Mouse (Mus musculus): Measurements from ENCODE around the gene Mapkapk3. TPM values are rescaled to one million over a fixed set of nuclear protein-coding genes. Genes with fewer than 3 reads are reported as not detected.

Mapkapk3 gene
- 5.3 and 5.9 TPM in 2 replicates for polyA plus RNA-seq (2016; fragmentation: Nextera tagmentation; extraction: Ambion mirVana)

DNA sequence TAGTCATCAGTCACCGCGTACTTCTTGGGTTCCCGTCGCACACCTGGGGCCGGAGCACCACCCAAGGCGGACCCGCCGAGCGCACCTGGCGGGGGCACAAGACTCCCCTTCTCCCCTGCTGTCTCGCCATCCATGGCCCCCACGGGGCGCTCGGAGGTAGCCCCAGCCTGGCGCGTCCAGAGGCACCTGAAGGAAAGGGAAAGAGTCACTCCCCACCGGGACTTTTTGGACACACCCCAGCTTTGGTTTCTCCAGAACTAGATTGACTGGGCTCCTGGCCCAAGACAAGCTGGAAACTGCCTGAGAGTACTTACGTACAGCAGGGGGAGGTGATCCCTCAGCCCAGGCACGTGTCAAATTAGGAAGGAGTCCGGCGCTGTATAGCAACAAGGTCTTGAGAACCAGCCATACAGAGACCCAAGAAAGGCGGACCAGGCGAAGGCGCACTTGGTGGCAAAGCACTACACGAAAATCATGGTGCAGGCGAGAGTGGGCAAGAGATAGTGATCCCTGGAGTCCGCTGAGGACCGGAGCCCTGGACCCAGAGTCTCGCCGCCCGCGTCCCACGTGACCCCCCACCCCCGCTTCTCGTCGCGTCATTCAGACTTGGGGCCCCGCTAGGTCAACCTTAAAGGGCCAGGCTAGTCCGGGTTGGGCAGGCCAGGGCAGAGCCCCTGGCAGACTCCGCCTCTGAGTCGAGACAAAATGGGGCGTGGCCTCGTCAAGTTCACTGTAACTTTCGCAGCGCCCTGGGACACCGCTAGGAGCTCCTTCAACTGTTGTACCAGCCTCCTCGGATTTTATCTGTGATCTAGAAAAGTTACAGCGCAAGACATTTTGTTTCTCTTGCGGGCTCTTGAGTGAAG is at the start of gene Mapkapk3:
Gene Mapkapk3, minus strand, starts transcription at position 667 of the 866 bp plus-strand sequence.
- Histone ChIP-seq H3K27me3 (ENCODE audit: low read depth, poor library complexity, severe bottlenecking) (peaks cover 28% of the 10 kb centered on the region), H3K9me3 (replicated peaks) (no peaks in the 10 kb centered on the region), H3K36me3 (no peaks in the 10 kb centered on the region), H3K4me1 (peaks cover 38% of the 10 kb centered on the region), H3K4me3 (peak within 1 kb of the TSS; percentile 57), H3K27ac (peak within 1 kb of the TSS; percentile 16; the same call in 1 of the 2 replicates)
- DNase-seq (ENCODE audit: low spot score), result peak; percentile 86
- 3% methylated on average over 49 of the region's 49 CpGs for WGBS

- peak within 1 kb of the TSS; percentile 72 for H3K4me3 ChIP-seq
- no peaks in the 10 kb centered on the region for H3K9me3 ChIP-seq (replicated peaks)
- H3K27me3 ChIP-seq (ENCODE audit: low read depth, poor library complexity, severe bottlenecking), result peaks cover 25% of the 10 kb centered on the region
- H3K27ac ChIP-seq, result peak within 1 kb of the TSS; percentile 84
- peak; percentile 88 for DNase-seq (ENCODE audit: low spot score)
- WGBS, result 6% methylated on average over 30 of the region's 30 CpGs
- peaks cover 27% of the 10 kb centered on the region for H3K4me1 ChIP-seq
- no peaks in the 10 kb centered on the region for H3K36me3 ChIP-seq
Measured at GRCm38 (mm10) chr9:107338172-107338883, 48.7 kb upstream of the Mapkapk3 start, which contains the start of gene Hemk1. Gene Hemk1, minus strand, starts transcription at chr9:107338350.

GRCm38 (mm10) chr9:107336386-107336785 is 46.7 kb upstream of the Mapkapk3 start:
- Histone ChIP-seq H3K9me3 (replicated peaks) (no peaks in the 10 kb centered on the region), H3K27ac (no peak overlapping the region), H3K27me3 (ENCODE audit: low read depth, poor library complexity, severe bottlenecking) (peaks cover 6% of the 10 kb centered on the region), H3K4me3 (no peak overlapping the region), H3K4me1 (peaks cover 27% of the 10 kb centered on the region), H3K36me3 (peaks cover 5% of the 10 kb centered on the region; the same call in 1 of the 2 replicates)
- WGBS, result 89% methylated on average over 6 of the region's 6 CpGs
- no peak for DNase-seq (ENCODE audit: low spot score)

- Histone ChIP-seq H3K4me1 (peaks cover 24% of the 10 kb centered on the region), H3K36me3 (peaks cover 5% of the 10 kb centered on the region; the same call in 1 of the 2 replicates), H3K27ac (no peak overlapping the region), H3K9me3 (replicated peaks) (no peaks in the 10 kb centered on the region), H3K27me3 (ENCODE audit: low read depth, poor library complexity, severe bottlenecking) (peaks cover under 1% of the 10 kb centered on the region), H3K4me3 (no peak overlapping the region)
- WGBS, result 15% methylated on average over 5 of the region's 5 CpGs
- peak; percentile 71 for DNase-seq (ENCODE audit: low spot score)
Measured at GRCm38 (mm10) chr9:107335909-107336308, 46.2 kb upstream of the Mapkapk3 start.

- H3K4me1 ChIP-seq, result peaks cover 20% of the 10 kb centered on the region
- peaks cover 5% of the 10 kb centered on the region; the same call in 1 of the 2 replicates for H3K36me3 ChIP-seq
- H3K27me3 ChIP-seq (ENCODE audit: low read depth, poor library complexity, severe bottlenecking), result no peaks in the 10 kb centered on the region
- no peak for DNase-seq (ENCODE audit: low spot score)
- WGBS, result 91% methylated on average over 5 of the region's 5 CpGs
- no peaks in the 10 kb centered on the region for H3K9me3 ChIP-seq (replicated peaks)
- H3K4me3 ChIP-seq, result no peak overlapping the region
- no peak overlapping the region for H3K27ac ChIP-seq
Measured at GRCm38 (mm10) chr9:107335046-107335445, 45.4 kb upstream of the Mapkapk3 start.

GRCm38 (mm10) chr9:107334356-107334755 is 44.7 kb upstream of the Mapkapk3 start:
- 88% methylated on average over 6 of the region's 6 CpGs for WGBS
- H3K27me3 ChIP-seq (ENCODE audit: low read depth, poor library complexity, severe bottlenecking), result no peaks in the 10 kb centered on the region
- no peak overlapping the region for H3K27ac ChIP-seq

DNA sequence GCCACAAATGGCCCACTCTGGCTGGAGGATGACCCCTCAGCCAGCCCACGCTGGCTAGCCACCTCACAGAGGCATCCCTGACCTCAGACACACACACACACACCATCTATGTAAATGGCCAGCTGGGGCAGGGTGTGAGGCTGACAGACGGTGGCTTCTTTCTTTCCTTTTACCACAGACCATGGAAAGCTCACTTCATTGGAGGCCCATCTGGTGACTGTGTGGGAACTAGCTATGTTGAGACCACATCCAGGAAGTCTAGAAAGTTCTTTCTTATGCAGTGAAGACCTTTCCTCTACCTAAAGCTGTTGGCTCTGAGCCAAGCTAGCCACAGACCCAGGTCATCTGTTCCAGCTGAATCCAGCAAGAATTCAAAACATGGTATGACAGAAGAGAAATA is 44.0 kb upstream of the Mapkapk3 start:
- H3K27me3 ChIP-seq (ENCODE audit: low read depth, poor library complexity, severe bottlenecking), result no peaks in the 10 kb centered on the region
- H3K4me1 ChIP-seq, result peaks cover 17% of the 10 kb centered on the region
- 45% methylated on average over 2 of the region's 2 CpGs for WGBS
- no peaks in the 10 kb centered on the region for H3K9me3 ChIP-seq (replicated peaks)
- peaks cover 7% of the 10 kb centered on the region for H3K36me3 ChIP-seq
- DNase-seq (ENCODE audit: low spot score), result no peak
- H3K4me3 ChIP-seq, result no peak overlapping the region
- no peak overlapping the region for H3K27ac ChIP-seq

More at GRCm38 (mm10) chr9:107334356-107334755, 44.7 kb upstream of the Mapkapk3 start:
- peaks cover 20% of the 10 kb centered on the region for H3K4me1 ChIP-seq
- peaks cover 5% of the 10 kb centered on the region; the same call in 1 of the 2 replicates for H3K36me3 ChIP-seq
- H3K9me3 ChIP-seq (replicated peaks), result no peaks in the 10 kb centered on the region
- no peak overlapping the region for H3K4me3 ChIP-seq
- DNase-seq (ENCODE audit: low spot score), result no peak

DNA sequence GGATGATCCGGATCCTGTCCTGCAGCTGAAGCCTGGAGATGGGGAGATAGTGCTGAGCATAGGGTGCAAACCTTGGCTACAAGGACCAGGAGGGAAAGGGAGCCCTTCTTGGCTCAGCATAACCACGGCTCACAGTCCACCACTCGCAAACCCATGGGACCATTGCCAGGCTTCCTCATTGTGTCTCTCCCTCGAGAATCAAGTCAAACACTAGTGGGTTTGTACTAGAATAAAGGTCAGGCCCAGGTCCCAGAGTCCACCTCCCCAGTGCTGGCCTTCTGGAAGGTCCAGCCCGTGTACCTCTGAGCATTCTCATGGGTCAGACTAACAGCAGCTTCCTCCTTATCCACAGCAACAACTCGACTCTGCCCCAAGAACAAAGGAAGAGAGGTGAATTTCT is 41.1 kb upstream of the Mapkapk3 start:
- 0 out of 2 replicates have a peak, but pooled peaks cover under 1% of the 10 kb centered on the region for H3K4me1 ChIP-seq
- no peak for DNase-seq (ENCODE audit: low spot score)
- no peaks in the 10 kb centered on the region for H3K9me3 ChIP-seq (replicated peaks)
- H3K27ac ChIP-seq, result no peak overlapping the region
- H3K4me3 ChIP-seq, result no peak overlapping the region
- no peaks in the 10 kb centered on the region for H3K27me3 ChIP-seq (ENCODE audit: low read depth, poor library complexity, severe bottlenecking)
- WGBS, result 89% methylated on average over 6 of the region's 6 CpGs
- H3K36me3 ChIP-seq, result peaks cover 22% of the 10 kb centered on the region

GRCm38 (mm10) chr9:107327879-107328620 is 38.4 kb upstream of the Mapkapk3 start:
- Histone ChIP-seq H3K27me3 (ENCODE audit: low read depth, poor library complexity, severe bottlenecking) (no peaks in the 10 kb centered on the region), H3K4me3 (no peak overlapping the region), H3K27ac (no peak overlapping the region; the same call in 1 of the 2 replicates), H3K4me1 (no peaks in the 10 kb centered on the region), H3K36me3 (peaks cover 22% of the 10 kb centered on the region), H3K9me3 (replicated peaks) (no peaks in the 10 kb centered on the region)
- WGBS, result 92% methylated on average over 16 of the region's 16 CpGs
- DNase-seq (ENCODE audit: low spot score), result no peak

DNA sequence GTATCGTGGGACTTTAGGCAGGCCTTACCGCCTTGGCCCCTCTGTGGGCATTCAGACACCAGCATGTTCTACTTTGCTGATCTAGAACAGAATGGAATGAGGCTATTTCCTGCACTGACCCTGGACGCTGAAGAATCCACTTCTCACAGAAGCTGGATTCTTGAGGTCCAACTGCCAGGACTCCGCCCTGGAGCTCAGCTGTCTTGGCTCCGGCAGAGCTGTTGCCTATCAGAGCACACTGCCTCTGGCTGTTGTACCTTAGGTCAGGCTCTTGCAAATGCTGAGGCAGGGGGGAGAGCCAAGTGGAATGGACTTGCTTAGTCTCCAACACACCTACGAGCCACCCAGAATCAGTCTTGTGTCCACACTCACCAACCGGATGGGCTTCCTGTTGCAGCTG is 36.2 kb upstream of the Mapkapk3 start:
- Histone ChIP-seq H3K36me3 (peaks cover 17% of the 10 kb centered on the region), H3K4me1 (no peaks in the 10 kb centered on the region), H3K9me3 (replicated peaks) (no peaks in the 10 kb centered on the region), H3K27ac (no peak overlapping the region), H3K4me3 (no peak overlapping the region), H3K27me3 (ENCODE audit: low read depth, poor library complexity, severe bottlenecking) (no peaks in the 10 kb centered on the region)
- no peak for DNase-seq (ENCODE audit: low spot score)
- WGBS, result 89% methylated on average over 7 of the region's 7 CpGs

GRCm38 (mm10) chr9:107324799-107325561 is 35.3 kb upstream of the Mapkapk3 start:
- Histone ChIP-seq H3K4me3 (no peak overlapping the region), H3K4me1 (no peaks in the 10 kb centered on the region), H3K27ac (no peak overlapping the region), H3K27me3 (ENCODE audit: low read depth, poor library complexity, severe bottlenecking) (no peaks in the 10 kb centered on the region), H3K36me3 (peaks cover 17% of the 10 kb centered on the region), H3K9me3 (replicated peaks) (no peaks in the 10 kb centered on the region)
- DNase-seq (ENCODE audit: low spot score), result no peak
- 72% methylated on average over 4 of the region's 4 CpGs for WGBS

DNA sequence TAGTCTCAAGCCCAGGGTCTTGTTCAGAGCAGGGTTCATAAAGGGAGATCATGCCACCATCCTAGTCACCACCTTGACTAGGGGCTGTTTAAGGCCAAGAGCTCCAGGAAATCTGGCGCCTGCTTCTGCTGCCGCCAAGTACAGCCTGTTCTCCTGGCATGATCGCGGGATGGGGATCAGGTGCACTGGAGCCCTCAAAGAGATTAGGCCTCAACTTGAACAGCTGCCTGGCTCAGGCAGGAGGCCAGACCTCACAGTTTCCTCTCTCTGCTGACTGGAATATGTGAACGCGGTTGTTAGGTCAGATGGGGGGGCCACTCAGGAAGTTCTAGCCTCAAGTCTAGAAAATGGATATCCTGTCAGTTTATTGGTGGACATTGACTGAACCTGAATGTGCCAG is 33.9 kb upstream of the Mapkapk3 start:
- H3K36me3 ChIP-seq, result peaks cover 14% of the 10 kb centered on the region
- WGBS, result 81% methylated on average over 6 of the region's 6 CpGs

More for the DNA sequence above, 33.9 kb upstream of the Mapkapk3 start:
- Histone ChIP-seq H3K4me3 (no peak overlapping the region), H3K27me3 (ENCODE audit: low read depth, poor library complexity, severe bottlenecking) (no peaks in the 10 kb centered on the region), H3K4me1 (no peaks in the 10 kb centered on the region), H3K27ac (no peak overlapping the region), H3K9me3 (replicated peaks) (no peaks in the 10 kb centered on the region)
- no peak for DNase-seq (ENCODE audit: low spot score)

All from limb, embryonic 10.5 days (tissue).